Comparison of ENCODE assay signal across 1 mouse cellular context in the genomic region with DNA sequence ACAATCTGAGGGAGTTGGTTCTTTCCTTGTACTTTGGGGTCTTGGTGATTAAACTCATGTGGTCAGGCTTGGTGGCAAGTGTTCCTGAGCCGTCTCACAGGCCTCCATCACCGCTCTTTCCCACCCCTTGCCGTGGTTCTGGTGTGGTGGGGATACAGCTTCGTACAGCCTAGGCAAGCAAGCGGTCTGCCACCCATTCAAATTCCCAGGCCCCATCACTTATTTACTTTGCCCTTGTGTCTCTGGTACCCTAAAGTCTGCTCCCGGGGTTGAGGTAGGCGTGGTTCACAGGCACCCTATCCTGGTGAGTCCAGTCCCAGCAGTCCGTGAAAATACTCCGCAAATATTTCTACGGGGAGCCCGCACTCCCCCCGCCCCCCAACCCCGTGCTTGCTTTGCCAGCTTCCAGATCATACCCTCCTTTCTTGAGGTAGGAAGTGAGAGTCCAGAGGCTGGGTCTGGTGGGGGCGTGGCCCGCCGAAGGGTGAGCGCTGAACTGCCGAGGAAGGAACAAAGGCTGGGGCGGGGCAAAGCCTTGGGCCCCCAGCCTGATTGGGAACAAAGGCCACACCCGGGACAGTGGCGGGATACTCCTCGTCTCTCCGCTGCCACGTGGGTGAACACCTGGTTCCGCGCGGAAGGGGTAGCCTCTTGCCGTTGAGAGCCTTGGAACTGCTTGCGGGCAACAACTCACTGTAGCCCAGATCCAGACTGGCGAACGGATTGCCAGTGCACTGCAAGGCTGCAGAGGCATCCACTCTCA.
TF ChIP-seq lines count a peak whose summit lies in the region.

No protein-coding gene starts in this region.

TF ChIP-seq in MEL, 35 proteins besides CTCF, POLR2A, EP300 and RAD21:
- peak; percentile 74; the same call in 1 of the 2 replicates for TF ChIP-seq MYC (IDR thresholded peaks at IDR 0.05; ENCODE audit: low read depth, low read length)
- TF ChIP-seq USF1 (IDR thresholded peaks at IDR 0.05; ENCODE audit: low read depth, low read length) = peak; percentile 73
- peak; percentile 69; the same call in 1 of the 2 replicates for TF ChIP-seq SIN3A (IDR thresholded peaks at IDR 0.05; ENCODE audit: low read length)
- TF ChIP-seq ZKSCAN1 (IDR thresholded peaks at IDR 0.05; ENCODE audit: low read depth, low read length) = no peak
- peak; percentile 52 for TF ChIP-seq NELFE (IDR thresholded peaks at IDR 0.05; ENCODE audit: low read depth, low read length)
- TF ChIP-seq ELF1 (IDR thresholded peaks at IDR 0.05; ENCODE audit: low read depth, low read length) = 0 out of 2 replicates have a peak, but pooled peaks have one; percentile 28
- TF ChIP-seq POLR2AphosphoS2 (IDR thresholded peaks at IDR 0.05; ENCODE audit: low read length) = no peak
- no peak for TF ChIP-seq JUND (IDR thresholded peaks at IDR 0.05; ENCODE audit: low read depth, low read length)
- TF ChIP-seq MAX (IDR thresholded peaks at IDR 0.05; ENCODE audit: low read length) = peak; percentile 98
- peak; percentile 94 for TF ChIP-seq MXI1 (IDR thresholded peaks at IDR 0.05; ENCODE audit: low read depth, low read length)
- no peak for TF ChIP-seq ZMIZ1 (IDR thresholded peaks at IDR 0.05; ENCODE audit: low read depth, low read length)
- no peak for TF ChIP-seq MAZ (IDR thresholded peaks at IDR 0.05; ENCODE audit: low read depth, low read length)
- 0 out of 2 replicates have a peak, but pooled peaks have one; percentile 24 for TF ChIP-seq TCF12 (IDR thresholded peaks at IDR 0.05; ENCODE audit: low read depth, low read length)
- no peak for TF ChIP-seq E2F4 (IDR thresholded peaks at IDR 0.05; ENCODE audit: borderline replicate concordance, low read depth, low read length)
TF ChIP-seq in MEL: peak in this region for 8.
